Mouse (Mus musculus) limb, embryonic 10.5 days (tissue): ENCODE results near the gene Tmub1. TPM values are rescaled to one million over a fixed set of nuclear protein-coding genes. Genes with fewer than 3 reads are reported as not detected.

Experiments
- DNase-seq: peaks from one replicate; pipeline ENCODE4 v3.0.0-alpha.2; 2017; ENCODE audit warnings: low spot score
- H3K27ac ChIP-seq: fragments of 300-500 bp; sonication (generic); 2 replicates; pipeline ENCODE4 v1.5.1; 2016; ENCODE audit warnings: mild to moderate bottlenecking
- H3K27me3 ChIP-seq: fragments of 300-500 bp; sonication (generic); 2 replicates; pipeline ENCODE4 v1.6.1; 2016; ENCODE audit warnings: low read depth, mild to moderate bottlenecking; ENCODE audit not compliant: poor library complexity, severe bottlenecking
- H3K36me3 ChIP-seq: fragments of 300-500 bp; sonication (generic); 2 replicates; pipeline ENCODE4 v1.6.1; 2016; ENCODE audit warnings: mild to moderate bottlenecking, moderate library complexity
- H3K4me1 ChIP-seq: fragments of 300-500 bp; sonication (generic); 2 replicates; pipeline ENCODE4 v1.6.1; 2016
- H3K4me3 ChIP-seq: fragments of 300-500 bp; sonication (generic); 2 replicates; pipeline ENCODE4 v1.5.1; 2016; ENCODE audit warnings: mild to moderate bottlenecking, moderate library complexity
- H3K9me3 ChIP-seq: fragments of 300-500 bp; sonication (generic); replicated peaks from 2 replicates; pipeline ENCODE4 v1.6.1; 2016; ENCODE audit warnings: mild to moderate bottlenecking
- WGBS: fragments of 180-500 bp; shearing (Covaris S2); methylation state at CpG from one replicate; pipeline ENCODE4 v1.1.7; 2016; 5-methylcytosine and 5-hydroxymethylcytosine counted together
- polyA plus RNA-seq: library from polyadenylated mRNA; unstranded; fragments of >200 nt; fragmentation: Nextera tagmentation; extraction: Ambion mirVana; gene quantifications from 2 replicates; pipeline ENCODE4 v1.2.1, GENCODE M21; 2016

The Tmub1 gene
- polyA plus RNA-seq, 1 experiment from 2014 or later = 24.2 TPM

DNA sequence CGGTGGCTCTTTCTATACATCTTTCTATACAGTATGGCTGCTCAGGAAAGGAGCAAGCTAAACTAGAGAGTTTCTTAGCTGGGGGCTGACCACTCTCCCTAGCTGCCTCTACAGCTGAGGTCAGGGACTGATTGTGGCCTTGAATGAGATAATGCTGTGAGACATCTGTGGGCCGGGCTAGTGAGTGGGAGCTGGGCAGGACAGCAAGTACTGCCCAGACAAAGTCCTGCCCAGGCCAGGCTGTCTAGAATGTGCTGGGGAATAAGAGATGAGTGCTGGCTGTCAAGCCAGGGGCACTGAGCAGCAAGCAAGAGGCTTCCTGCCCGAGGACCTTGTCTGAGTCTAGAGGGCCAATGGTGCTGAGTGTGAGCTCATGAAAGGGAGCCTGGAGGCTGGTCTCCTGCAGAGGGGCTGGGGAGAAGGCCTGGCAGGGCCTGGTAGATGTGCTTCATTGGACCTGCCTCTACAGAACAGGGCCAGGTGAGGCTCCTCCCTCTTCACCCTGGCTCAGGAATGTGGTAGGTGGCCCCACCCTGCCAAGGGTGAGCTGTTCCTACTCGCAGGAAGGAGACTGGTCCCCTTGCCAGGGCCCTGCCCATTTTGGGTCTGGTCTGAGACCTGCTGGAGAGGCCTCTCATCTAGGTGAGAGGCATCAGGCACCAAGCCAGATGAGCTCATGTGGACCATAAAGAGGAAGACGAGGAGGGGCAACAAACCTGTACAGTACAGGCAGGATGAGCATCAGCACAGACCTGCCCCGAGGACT is 28.0 kb upstream of the Tmub1 start:
- WGBS = 74% methylated on average over 6 of the region's 6 CpGs
- Histone ChIP-seq H3K4me3 (peak overlapping the region; percentile 55), H3K9me3 (no peaks in the 10 kb centered on the region), H3K36me3 (peaks cover 53% of the 10 kb centered on the region), H3K27ac (no peak overlapping the region), H3K4me1 (peaks cover 45% of the 10 kb centered on the region), H3K27me3 (peaks cover 33% of the 10 kb centered on the region)
- no peak for DNase-seq

DNA sequence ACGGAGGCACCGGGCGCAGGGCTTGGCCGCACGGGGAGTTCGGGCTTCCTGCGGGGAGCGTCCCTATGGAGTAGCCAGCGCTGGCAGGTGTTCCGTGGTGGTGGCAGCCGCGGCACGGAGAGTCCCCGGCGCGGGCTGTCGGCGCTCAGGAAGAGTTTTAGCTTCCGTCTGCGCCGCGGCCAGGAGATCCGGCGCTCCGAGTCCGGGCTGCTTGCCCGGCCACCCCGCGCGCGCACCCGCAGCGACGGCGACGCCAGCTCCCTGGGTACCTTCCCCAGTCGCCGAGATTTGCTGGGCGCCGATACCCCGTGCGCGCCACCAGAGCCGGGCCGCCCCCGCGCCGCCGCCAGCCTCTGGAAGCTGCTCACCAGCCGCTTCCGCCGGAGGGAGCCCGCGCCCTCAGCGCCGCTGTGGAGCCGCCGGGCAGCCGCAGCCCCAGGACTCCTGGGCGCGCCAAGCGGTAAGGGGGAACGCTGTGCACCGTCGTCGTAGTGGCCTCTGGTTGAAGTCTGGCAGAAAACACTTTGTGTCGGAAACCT is 27.1 kb upstream of the Tmub1 start:
- no peaks in the 10 kb centered on the region for H3K9me3 ChIP-seq
- H3K27me3 ChIP-seq = peaks cover 33% of the 10 kb centered on the region
- peak overlapping the region; percentile 55 for H3K4me3 ChIP-seq
- peak; percentile 72 for DNase-seq
- peak overlapping the region; percentile 59 for H3K27ac ChIP-seq
- peaks cover 51% of the 10 kb centered on the region for H3K4me1 ChIP-seq
- peaks cover 44% of the 10 kb centered on the region for H3K36me3 ChIP-seq
- WGBS = 2% methylated on average over 67 of the region's 67 CpGs

- 2% methylated on average over 77 of the region's 77 CpGs for WGBS
- Histone ChIP-seq H3K9me3 (no peaks in the 10 kb centered on the region), H3K4me3 (peak overlapping the region; percentile 55), H3K4me1 (peaks cover 57% of the 10 kb centered on the region), H3K27ac (peak overlapping the region; percentile 59), H3K27me3 (peaks cover 33% of the 10 kb centered on the region), H3K36me3 (peaks cover 38% of the 10 kb centered on the region)
- DNase-seq = peak; percentile 70
These were observed 26.5 kb upstream of the Tmub1 start for GRCm38 (mm10) chr5:24474025-24474722.

GRCm38 (mm10) chr5:24472884-24473619 is 25.4 kb upstream of the Tmub1 start:
- WGBS = 11% methylated on average over 7 of the region's 7 CpGs
- 0 out of 2 replicates have a peak overlapping the region, but pooled peaks have one; percentile 18 for H3K4me3 ChIP-seq
- H3K27ac ChIP-seq = no peak overlapping the region

GRCm38 (mm10) chr5:24470600-24470999 is 22.9 kb upstream of the Tmub1 start:
- Histone ChIP-seq H3K4me3 (no peak overlapping the region), H3K27ac (no peak overlapping the region), H3K4me1 (peaks cover 63% of the 10 kb centered on the region), H3K9me3 (no peaks in the 10 kb centered on the region), H3K36me3 (peaks cover 7% of the 10 kb centered on the region), H3K27me3 (peaks cover 30% of the 10 kb centered on the region)
- DNase-seq = peak; percentile 84
- WGBS = 13% methylated on average over 5 of the region's 5 CpGs

More at GRCm38 (mm10) chr5:24472884-24473619, 25.4 kb upstream of the Tmub1 start:
- Histone ChIP-seq H3K27me3 (peaks cover 33% of the 10 kb centered on the region), H3K9me3 (no peaks in the 10 kb centered on the region), H3K4me1 (peaks cover 62% of the 10 kb centered on the region), H3K36me3 (peaks cover 27% of the 10 kb centered on the region)
- peak; percentile 50 for DNase-seq

- H3K27ac ChIP-seq = no peak overlapping the region
- no peaks in the 10 kb centered on the region for H3K9me3 ChIP-seq
- no peak overlapping the region for H3K4me3 ChIP-seq
- peaks cover 15% of the 10 kb centered on the region for H3K36me3 ChIP-seq
- no peak for DNase-seq
- no peaks in the 10 kb centered on the region for H3K27me3 ChIP-seq
- H3K4me1 ChIP-seq = peaks cover 32% of the 10 kb centered on the region
- WGBS = 75% methylated on average over 12 of the region's 12 CpGs
These were observed 19.1 kb upstream of the Tmub1 start for GRCm38 (mm10) chr5:24466762-24467161.

GRCm38 (mm10) chr5:24455613-24456012 is 8.0 kb upstream of the Tmub1 start:
- no peak for DNase-seq

DNA sequence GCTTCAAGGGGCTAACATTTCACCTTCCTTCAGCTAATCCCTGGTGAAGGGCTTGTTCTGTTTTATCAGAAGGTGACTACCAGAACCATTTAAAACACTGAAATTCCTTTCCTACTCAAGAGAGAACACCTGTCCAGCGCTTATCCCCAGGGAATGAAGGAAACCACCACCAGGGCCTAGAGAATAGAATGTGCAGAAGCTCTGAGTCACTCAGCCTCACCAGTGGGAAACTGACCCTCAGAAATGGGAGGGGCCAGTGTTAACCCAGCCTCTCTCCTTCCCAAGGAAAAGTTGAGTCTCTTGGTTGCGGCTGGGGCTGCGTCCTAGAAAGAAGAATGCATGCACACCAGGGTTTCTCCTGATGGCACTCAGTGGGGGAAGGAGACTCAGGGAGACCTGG is 7.4 kb upstream of the Tmub1 start:
- no peak for DNase-seq
- no peaks in the 10 kb centered on the region for H3K9me3 ChIP-seq
- H3K4me1 ChIP-seq = peaks cover 49% of the 10 kb centered on the region
- WGBS = 89% methylated on average over 3 of the region's 3 CpGs
- no peaks in the 10 kb centered on the region for H3K27me3 ChIP-seq
- peaks cover 55% of the 10 kb centered on the region for H3K36me3 ChIP-seq
- H3K27ac ChIP-seq = 0 out of 2 replicates have a peak overlapping the region, but pooled peaks have one; percentile 21
- H3K4me3 ChIP-seq = peak overlapping the region; percentile 86

More at GRCm38 (mm10) chr5:24455613-24456012, 8.0 kb upstream of the Tmub1 start:
- peak overlapping the region; percentile 7; the same call in 1 of the 2 replicates for H3K4me3 ChIP-seq
- WGBS = 79% methylated on average over 7 of the region's 7 CpGs
- H3K9me3 ChIP-seq = no peaks in the 10 kb centered on the region
- peaks cover 60% of the 10 kb centered on the region for H3K36me3 ChIP-seq
- H3K4me1 ChIP-seq = peaks cover 49% of the 10 kb centered on the region
- 0 out of 2 replicates have a peak overlapping the region, but pooled peaks have one; percentile 21 for H3K27ac ChIP-seq
- H3K27me3 ChIP-seq = no peaks in the 10 kb centered on the region

GRCm38 (mm10) chr5:24453985-24454303 is 6.3 kb upstream of the Tmub1 start:
- Histone ChIP-seq H3K36me3 (peaks cover 44% of the 10 kb centered on the region), H3K9me3 (no peaks in the 10 kb centered on the region), H3K27me3 (no peaks in the 10 kb centered on the region; the same call in 1 of the 2 replicates), H3K4me3 (peak overlapping the region; percentile 86), H3K27ac (no peak overlapping the region; the same call in 1 of the 2 replicates), H3K4me1 (peaks cover 49% of the 10 kb centered on the region)
- no peak for DNase-seq
- 6% methylated on average over 2 of the region's 2 CpGs for WGBS

GRCm38 (mm10) chr5:24453283-24453984 is 5.8 kb upstream of the Tmub1 start:
- DNase-seq = no peak
- H3K4me3 ChIP-seq = peak overlapping the region; percentile 86
- H3K36me3 ChIP-seq = peaks cover 39% of the 10 kb centered on the region
- peak overlapping the region; percentile 97 for H3K27ac ChIP-seq
- 4% methylated on average over 5 of the region's 5 CpGs for WGBS
- H3K27me3 ChIP-seq = no peaks in the 10 kb centered on the region; the same call in 1 of the 2 replicates
- H3K4me1 ChIP-seq = peaks cover 49% of the 10 kb centered on the region
- H3K9me3 ChIP-seq = no peaks in the 10 kb centered on the region

- DNase-seq = peak; percentile 67
- Histone ChIP-seq H3K4me1 (peaks cover 54% of the 10 kb centered on the region), H3K27ac (peak overlapping the region; percentile 97), H3K4me3 (peak overlapping the region; percentile 86), H3K27me3 (no peaks in the 10 kb centered on the region; the same call in 1 of the 2 replicates), H3K9me3 (no peaks in the 10 kb centered on the region), H3K36me3 (peaks cover 33% of the 10 kb centered on the region)
- under 1% methylated on average over 29 of the region's 29 CpGs for WGBS
These were observed 5.1 kb upstream of the Tmub1 start for GRCm38 (mm10) chr5:24452691-24453233.
